Mouse (Mus musculus) hindbrain, embryonic 14.5 days (tissue): ENCODE data around the gene Tmem151b. TPM values are rescaled to one million over a fixed set of nuclear protein-coding genes. Genes with fewer than 3 reads are reported as not detected.

Experiments
- ATAC-seq: fragments of 200-750 bp; cut with Nextera tagmentation; 2 replicates; pipeline ENCODE4 v1.8.0; 2017; ENCODE audit warnings: moderate number of reproducible peaks, mild to moderate bottlenecking, moderate TSS enrichment, moderate library complexity; ENCODE audit not compliant: low FRiP score
- DNase-seq: peaks from one replicate; pipeline ENCODE4 v3.0.0-alpha.2; 2015; ENCODE audit warnings: low spot score
- H3K27ac ChIP-seq: fragments of 300-500 bp; sonication (generic); 2 replicates; pipeline ENCODE4 v1.5.1; 2014; ENCODE audit warnings: mild to moderate bottlenecking, moderate library complexity
- H3K27me3 ChIP-seq: fragments of 300-500 bp; sonication (generic); 2 replicates; pipeline ENCODE4 v1.6.1; 2014; ENCODE audit warnings: mild to moderate bottlenecking, low read length, mixed read lengths; ENCODE audit not compliant: control insufficient read depth, insufficient read depth
- H3K36me3 ChIP-seq: fragments of 300-500 bp; sonication (generic); replicated peaks from 2 replicates; pipeline ENCODE4 v1.6.1; 2014; ENCODE audit not compliant: control insufficient read depth, insufficient read depth
- H3K4me1 ChIP-seq: fragments of 300-500 bp; sonication (generic); replicated peaks from 2 replicates; pipeline ENCODE4 v1.6.1; 2014; ENCODE audit warnings: antibody characterized with exemption, low read length, mixed read lengths; ENCODE audit not compliant: control insufficient read depth, insufficient read depth
- H3K4me2 ChIP-seq: fragments of 300-500 bp; sonication (generic); replicated peaks from 2 replicates; pipeline ENCODE4 v1.6.1; 2014; ENCODE audit warnings: mild to moderate bottlenecking, moderate library complexity
- H3K4me3 ChIP-seq: fragments of 300-500 bp; sonication (generic); replicated peaks from 2 replicates; pipeline ENCODE4 v1.5.1; 2014; ENCODE audit warnings: mild to moderate bottlenecking, low read length
- H3K9ac ChIP-seq: fragments of 300-500 bp; sonication (generic); 2 replicates; pipeline ENCODE4 v1.6.1; 2014
- H3K9me3 ChIP-seq: fragments of 300-500 bp; sonication (generic); 2 replicates; pipeline ENCODE4 v1.6.1; 2016; ENCODE audit warnings: low read length; ENCODE audit not compliant: control insufficient read depth
- WGBS: fragments of 180-500 bp; shearing (Covaris S2); extraction: QIAGEN DNeasy Blood & Tissue Kit; methylation state at CpG from one replicate; pipeline ENCODE4 v1.1.7; 2014; 5-methylcytosine and 5-hydroxymethylcytosine counted together
- polyA plus RNA-seq: library from polyadenylated mRNA; unstranded; fragments of >200 nt; fragmentation: Nextera tagmentation; extraction: Ambion mirVana; gene quantifications from 2 replicates; pipeline ENCODE4 v1.2.1, GENCODE M21; 2014

Gene Tmem151b
- polyA plus RNA-seq, 1 experiment from 2014 or later = 16.8 TPM

DNA sequence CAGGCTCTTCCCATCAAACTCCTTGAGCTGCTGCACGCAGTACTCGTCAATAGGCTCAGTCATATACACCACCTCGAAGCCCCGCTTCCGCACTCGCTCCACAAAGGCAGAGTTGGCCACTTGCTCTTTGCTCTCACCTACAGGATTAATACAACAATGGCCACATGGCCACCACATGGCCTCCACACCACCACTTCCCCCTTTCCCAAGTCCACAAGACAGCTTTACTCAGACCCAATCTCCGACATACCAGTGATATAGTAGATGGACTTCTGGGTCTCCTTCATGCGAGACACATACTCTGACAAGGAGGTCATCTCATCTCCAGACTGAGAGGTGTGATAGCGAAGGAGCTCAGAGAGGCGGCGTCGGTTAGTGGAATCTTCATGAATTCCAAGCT is 19.5 kb upstream of the Tmem151b start:
- H3K27ac ChIP-seq = no peak overlapping the region
- WGBS = 92% methylated on average over 12 of the region's 12 CpGs
- DNase-seq (no peak), ATAC-seq (no peak)
- no peaks in the 10 kb centered on the region for H3K9me3 ChIP-seq
- peaks cover 61% of the 10 kb centered on the region for H3K36me3 ChIP-seq
- H3K4me3 ChIP-seq = no peak overlapping the region
- H3K4me2 ChIP-seq = no peak overlapping the region
- H3K9ac ChIP-seq = no peak overlapping the region
- H3K4me1 ChIP-seq = peaks cover 24% of the 10 kb centered on the region
- no peaks in the 10 kb centered on the region for H3K27me3 ChIP-seq

DNA sequence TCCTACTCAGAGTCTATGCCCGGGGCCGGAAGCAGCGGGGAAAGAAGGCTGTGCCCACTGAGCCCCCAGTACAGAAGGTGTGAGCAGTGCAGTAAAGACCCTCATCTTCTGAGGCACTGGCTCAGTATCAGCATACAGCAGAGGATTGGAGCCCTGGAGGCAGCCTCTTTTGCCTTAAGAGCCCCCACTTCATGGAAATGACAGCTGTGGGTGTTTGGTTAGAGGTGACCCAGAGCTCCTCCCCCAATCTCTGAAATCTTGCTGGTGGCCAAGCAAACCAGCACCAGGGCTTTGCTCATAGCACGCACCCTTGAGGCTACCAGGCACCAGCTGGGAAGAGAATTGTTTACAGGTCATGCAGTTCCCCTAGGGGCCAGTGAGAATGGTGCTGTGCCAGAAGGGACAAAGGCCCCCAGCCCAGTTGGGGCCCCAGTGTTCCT is 17.7 kb upstream of the Tmem151b start:
- no peak overlapping the region for H3K27ac ChIP-seq
- H3K36me3 ChIP-seq = peaks cover 61% of the 10 kb centered on the region
- H3K9me3 ChIP-seq = no peaks in the 10 kb centered on the region
- no peaks in the 10 kb centered on the region for H3K27me3 ChIP-seq
- H3K4me3 ChIP-seq = no peak overlapping the region
- DNase-seq (no peak), ATAC-seq (no peak)
- H3K9ac ChIP-seq = no peak overlapping the region
- peaks cover 24% of the 10 kb centered on the region for H3K4me1 ChIP-seq
- 37% methylated on average over 4 of the region's 4 CpGs for WGBS
- no peak overlapping the region for H3K4me2 ChIP-seq

DNA sequence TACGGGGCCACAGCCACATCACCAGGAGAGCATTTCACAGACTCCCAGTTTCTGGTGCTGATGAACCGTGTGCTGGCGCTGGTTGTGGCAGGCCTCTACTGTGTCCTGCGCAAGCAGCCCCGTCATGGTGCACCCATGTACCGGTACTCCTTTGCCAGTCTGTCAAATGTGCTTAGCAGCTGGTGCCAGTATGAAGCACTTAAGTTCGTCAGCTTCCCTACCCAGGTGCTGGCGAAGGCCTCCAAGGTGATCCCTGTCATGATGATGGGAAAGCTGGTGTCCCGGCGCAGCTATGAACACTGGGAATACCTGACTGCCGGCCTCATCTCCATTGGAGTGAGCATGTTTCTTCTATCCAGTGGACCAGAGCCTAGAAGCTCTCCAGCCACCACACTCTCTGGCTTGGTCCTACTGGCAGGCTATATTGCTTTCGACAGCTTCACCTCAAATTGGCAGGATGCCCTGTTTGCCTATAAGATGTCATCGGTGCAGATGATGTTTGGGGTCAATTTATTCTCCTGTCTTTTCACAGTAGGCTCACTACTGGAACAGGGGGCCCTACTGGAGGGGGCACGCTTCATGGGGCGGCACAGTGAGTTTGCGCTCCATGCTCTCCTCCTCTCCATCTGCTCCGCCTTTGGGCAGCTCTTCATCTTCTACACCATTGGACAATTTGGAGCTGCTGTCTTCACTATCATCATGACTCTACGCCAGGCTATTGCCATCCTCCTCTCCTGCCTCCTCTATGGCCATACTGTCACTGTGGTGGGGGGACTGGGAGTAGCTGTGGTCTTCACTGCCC is 17.1 kb upstream of the Tmem151b start:
- H3K36me3 ChIP-seq = peaks cover 56% of the 10 kb centered on the region
- no peaks in the 10 kb centered on the region for H3K9me3 ChIP-seq
- ATAC-seq = no peak
- H3K27ac ChIP-seq = no peak overlapping the region
- no peak overlapping the region for H3K4me3 ChIP-seq
- H3K9ac ChIP-seq = no peak overlapping the region
- H3K4me1 ChIP-seq = peaks cover 19% of the 10 kb centered on the region
- no peaks in the 10 kb centered on the region for H3K27me3 ChIP-seq
- no peak for DNase-seq
- H3K4me2 ChIP-seq = no peak overlapping the region
- WGBS = 70% methylated on average over 18 of the region's 18 CpGs

DNA sequence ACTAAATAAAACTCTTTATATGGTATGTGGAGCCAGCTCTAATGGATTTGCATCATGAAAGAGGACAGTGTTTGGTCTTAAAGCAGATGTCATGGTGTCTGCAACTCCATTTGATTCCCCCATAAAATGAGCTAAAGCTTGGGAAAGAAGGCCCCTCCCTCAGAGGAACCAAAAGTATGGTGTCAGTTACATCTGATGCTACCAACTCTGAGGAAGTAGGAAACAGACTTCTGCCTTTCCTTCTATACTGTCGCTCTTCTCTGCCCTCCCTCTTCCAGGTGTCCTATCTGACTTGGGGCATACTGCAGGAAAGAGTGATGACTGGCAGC is 16.5 kb upstream of the Tmem151b start:
- no peak overlapping the region for H3K4me2 ChIP-seq
- H3K9me3 ChIP-seq = no peaks in the 10 kb centered on the region
- WGBS = 73% methylated on average over 1 of the region's 1 CpGs
- DNase-seq (no peak), ATAC-seq (no peak)
- no peak overlapping the region for H3K4me3 ChIP-seq
- peaks cover 50% of the 10 kb centered on the region for H3K36me3 ChIP-seq
- no peak overlapping the region for H3K9ac ChIP-seq
- no peak overlapping the region for H3K27ac ChIP-seq
- no peaks in the 10 kb centered on the region for H3K27me3 ChIP-seq
- H3K4me1 ChIP-seq = peaks cover 13% of the 10 kb centered on the region

DNA sequence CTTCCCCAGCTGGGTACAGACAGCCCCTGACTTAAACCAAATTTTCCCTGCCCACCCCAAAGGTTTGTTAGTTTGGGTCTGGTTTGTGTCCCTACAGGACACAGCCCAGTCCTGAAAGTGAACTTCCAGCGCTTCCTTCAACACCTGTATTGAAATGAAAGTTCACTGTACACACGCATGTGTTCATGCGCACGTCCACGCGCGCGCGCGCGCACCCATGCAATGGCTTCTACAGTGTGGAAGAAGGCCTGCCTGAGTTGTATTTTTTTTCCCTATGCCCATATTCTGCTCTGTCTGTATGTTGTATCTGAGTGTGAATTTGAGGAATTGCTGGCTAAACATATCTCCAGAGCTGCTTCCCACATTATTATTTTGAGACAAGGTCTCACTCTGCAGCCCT is 15.6 kb upstream of the Tmem151b start:
- peak overlapping the region; percentile 75 for H3K4me3 ChIP-seq
- H3K4me1 ChIP-seq = peaks cover 11% of the 10 kb centered on the region
- H3K4me2 ChIP-seq = peak overlapping the region; percentile 78
- peaks cover 41% of the 10 kb centered on the region for H3K36me3 ChIP-seq
- H3K9me3 ChIP-seq = no peaks in the 10 kb centered on the region
- DNase-seq (no peak), ATAC-seq (no peak)
- WGBS = 96% methylated on average over 11 of the region's 11 CpGs
- no peaks in the 10 kb centered on the region for H3K27me3 ChIP-seq
- no peak overlapping the region for H3K27ac ChIP-seq
- H3K9ac ChIP-seq = peak overlapping the region; percentile 81

DNA sequence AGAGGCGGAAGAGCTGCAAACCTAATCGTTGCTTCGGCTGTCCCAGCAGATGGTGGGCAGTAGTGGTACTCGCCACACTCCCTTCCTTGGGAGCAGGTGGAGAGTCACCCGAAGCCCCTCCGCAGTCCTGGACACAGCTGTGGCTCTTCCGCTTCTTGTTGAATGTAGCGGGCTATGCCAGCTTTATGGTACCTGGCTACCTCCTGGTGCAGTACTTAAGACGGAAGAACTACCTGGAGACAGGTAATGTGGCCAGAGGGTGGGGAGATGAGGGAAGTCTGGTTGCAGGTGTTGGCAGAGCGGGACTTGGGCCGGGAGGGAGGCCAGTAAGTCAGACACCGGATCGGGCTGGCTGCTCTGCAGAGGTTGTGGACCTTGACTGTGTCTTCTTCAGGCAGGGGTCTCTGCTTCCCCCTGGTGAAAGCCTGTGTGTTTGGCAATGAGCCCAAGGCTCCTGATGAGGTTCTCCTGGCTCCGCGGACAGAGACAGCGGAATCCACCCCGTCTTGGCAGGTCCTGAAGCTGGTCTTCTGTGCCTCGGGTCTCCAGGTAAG is 15.1 kb upstream of the Tmem151b start:
- Histone ChIP-seq H3K27ac (peak overlapping the region; percentile 79), H3K4me2 (peak overlapping the region; percentile 78), H3K36me3 (peaks cover 36% of the 10 kb centered on the region), H3K27me3 (no peaks in the 10 kb centered on the region), H3K4me3 (peak overlapping the region; percentile 75), H3K4me1 (peaks cover 11% of the 10 kb centered on the region), H3K9ac (peak overlapping the region; percentile 81), H3K9me3 (no peaks in the 10 kb centered on the region)
- DNase-seq (no peak), ATAC-seq (no peak; the same call in none of the 2 replicates)
- 10% methylated on average over 18 of the region's 18 CpGs for WGBS

DNA sequence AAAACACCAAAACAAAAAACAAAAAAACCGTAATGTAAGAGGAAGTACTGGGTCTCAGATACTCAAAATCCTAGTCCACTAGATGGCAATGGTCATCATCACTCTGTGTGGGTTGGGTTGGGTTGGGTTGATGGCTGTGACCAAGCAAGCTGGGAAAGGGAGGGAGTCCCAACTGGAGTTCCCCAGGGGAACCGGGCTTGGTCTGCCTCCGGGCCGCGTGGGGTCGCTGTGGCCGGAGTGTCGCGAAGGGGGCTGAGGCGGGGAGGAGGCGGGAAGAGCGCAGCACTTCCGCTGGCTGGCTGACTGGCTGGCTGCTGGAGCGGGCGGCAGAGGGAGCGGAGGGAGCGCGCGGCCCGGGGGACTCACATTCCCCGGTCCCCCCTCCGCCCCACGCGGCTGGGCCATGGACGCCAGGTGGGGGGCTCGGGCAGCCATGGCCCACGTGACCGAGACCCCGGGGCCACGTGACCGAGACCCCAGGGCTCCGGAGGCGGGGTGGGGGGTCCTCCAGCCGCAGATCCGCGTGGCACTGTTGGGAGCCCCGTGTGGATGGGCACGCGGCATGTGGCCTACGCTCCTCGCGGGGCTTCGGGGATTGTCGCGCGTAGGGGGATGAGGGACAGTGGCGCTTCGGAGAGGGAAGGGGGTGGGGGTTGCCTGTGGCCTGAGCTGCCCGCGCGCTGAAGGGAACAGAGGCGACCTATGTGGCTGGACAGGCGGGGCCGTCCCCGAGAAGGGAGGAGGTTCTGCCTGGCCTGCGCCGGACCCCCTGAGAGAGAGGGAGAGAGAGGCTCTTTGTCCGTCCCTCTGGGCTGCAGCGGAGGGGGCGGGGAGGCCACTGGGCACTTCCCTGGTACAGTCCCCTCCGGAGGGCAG is 14.4 kb upstream of the Tmem151b start, which contains the start of gene Slc35b2:
TSS of gene Slc35b2 (plus strand) at position 220 of the 876 bp plus-strand sequence.
- H3K27ac ChIP-seq = peak within 1 kb of the TSS; percentile 79
- H3K36me3 ChIP-seq = peaks cover 29% of the 10 kb centered on the region
- WGBS = under 1% methylated on average over 56 of the region's 61 CpGs
- H3K4me3 ChIP-seq = peak within 1 kb of the TSS; percentile 75
- no peaks in the 10 kb centered on the region for H3K9me3 ChIP-seq
- peak; percentile 86 for ATAC-seq
- peaks cover 11% of the 10 kb centered on the region for H3K4me1 ChIP-seq
- peak within 1 kb of the TSS; percentile 78 for H3K4me2 ChIP-seq
- H3K9ac ChIP-seq = peak within 1 kb of the TSS; percentile 81
- no peaks in the 10 kb centered on the region for H3K27me3 ChIP-seq
- peak; percentile 89 for DNase-seq

DNA sequence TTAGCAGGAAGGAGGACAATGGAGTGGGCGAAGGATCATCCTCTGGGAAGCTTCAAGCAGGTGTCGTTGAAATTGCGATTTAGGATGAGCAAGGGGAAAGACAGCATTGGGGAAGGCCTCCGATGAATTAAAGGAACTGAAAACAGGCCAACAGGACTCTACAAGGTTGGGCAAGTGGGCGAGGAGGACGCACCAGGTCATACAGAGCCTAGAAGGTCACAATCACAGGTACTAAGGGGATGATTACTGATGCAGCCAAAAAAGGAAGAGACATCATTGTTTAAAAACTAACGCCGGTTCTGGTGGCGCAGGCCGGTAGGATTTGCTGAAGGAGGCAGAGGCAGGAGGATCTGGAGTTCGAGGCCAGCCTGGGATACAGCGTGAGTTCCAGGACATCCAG is 13.7 kb upstream of the Tmem151b start:
- no peaks in the 10 kb centered on the region for H3K9me3 ChIP-seq
- H3K4me2 ChIP-seq = peak overlapping the region; percentile 78; the same call in 1 of the 2 replicates
- H3K36me3 ChIP-seq = peaks cover 22% of the 10 kb centered on the region
- H3K4me3 ChIP-seq = no peak overlapping the region
- H3K27ac ChIP-seq = no peak overlapping the region
- peaks cover 11% of the 10 kb centered on the region for H3K4me1 ChIP-seq
- H3K9ac ChIP-seq = no peak overlapping the region
- DNase-seq (no peak), ATAC-seq (no peak)
- no peaks in the 10 kb centered on the region for H3K27me3 ChIP-seq
- 84% methylated on average over 12 of the region's 12 CpGs for WGBS
